Mouse (Mus musculus) testis, adult 2 months (tissue): ENCODE results near the gene Sh2d5.

Source experiments
- CTCF ChIP-seq: fragments of 200-500 bp; IDR thresholded peaks from 2 replicates; pipeline ENCODE4 v1.5.1; 2012; ENCODE audit warnings: low read depth, mild to moderate bottlenecking, inconsistent platforms, low read length, moderate library complexity; ENCODE audit not compliant: control insufficient read depth, insufficient read depth, insufficient replicate concordance
- POLR2A ChIP-seq: fragments of 200-500 bp; IDR thresholded peaks from 2 replicates; pipeline ENCODE4 v1.6.1; 2012; ENCODE audit warnings: low read depth, mild to moderate bottlenecking, inconsistent platforms, low read length, moderate library complexity; ENCODE audit not compliant: control insufficient read depth

- TF ChIP-seq POLR2A (no peak), CTCF (no peak)
Measured at GRCm38 (mm10) chr4:138221406-138221805, 28.8 kb upstream of the Sh2d5 start.
